Mouse (Mus musculus) embryonic facial prominence, embryonic 13.5 days (tissue): Measurements from ENCODE around the gene Kcnh3. TPM values are rescaled to one million over a fixed set of nuclear protein-coding genes. Genes with fewer than 3 reads are reported as not detected.
A peak's percentile ranks its signal among the peaks of the same experiment; 100 is the strongest.

Source experiments
- ATAC-seq: fragments of 200-750 bp; cut with Nextera tagmentation; 2 replicates; pipeline ENCODE4 v1.8.0; 2017; ENCODE audit warnings: low read depth; ENCODE audit not compliant: insufficient number of reproducible peaks, insufficient read depth, low FRiP score, low TSS enrichment
- H3K27ac ChIP-seq: fragments of 300-500 bp; sonication (generic); 2 replicates; pipeline ENCODE4 v1.5.1; 2015; ENCODE audit warnings: moderate library complexity, mild to moderate bottlenecking, inconsistent platforms
- H3K27me3 ChIP-seq: fragments of 300-500 bp; sonication (generic); 2 replicates; pipeline ENCODE4 v1.6.1; 2015; ENCODE audit warnings: mild to moderate bottlenecking, inconsistent platforms
- H3K36me3 ChIP-seq: fragments of 300-500 bp; sonication (generic); 2 replicates; pipeline ENCODE4 v1.6.1; 2015; ENCODE audit warnings: mild to moderate bottlenecking, inconsistent platforms
- H3K4me1 ChIP-seq: fragments of 300-500 bp; sonication (generic); 2 replicates; pipeline ENCODE4 v1.6.1; 2015; ENCODE audit warnings: inconsistent platforms
- H3K4me2 ChIP-seq: fragments of 300-500 bp; sonication (generic); 2 replicates; pipeline ENCODE4 v1.6.1; 2015; ENCODE audit warnings: moderate library complexity, mild to moderate bottlenecking, inconsistent platforms
- H3K4me3 ChIP-seq: fragments of 300-500 bp; sonication (generic); 2 replicates; pipeline ENCODE4 v1.5.1; 2015; ENCODE audit warnings: mild to moderate bottlenecking, inconsistent platforms
- H3K9ac ChIP-seq: fragments of 300-500 bp; sonication (generic); 2 replicates; pipeline ENCODE4 v1.6.1; 2015; ENCODE audit warnings: mild to moderate bottlenecking, inconsistent platforms
- H3K9me3 ChIP-seq: fragments of 300-500 bp; sonication (generic); 2 replicates; pipeline ENCODE4 v1.6.1; 2016; ENCODE audit warnings: inconsistent platforms
- WGBS: fragments of 180-500 bp; shearing (Covaris S2); methylation state at CpG from one replicate; pipeline ENCODE4 v1.1.7; 2015; ENCODE audit warnings: mixed read lengths; 5-methylcytosine and 5-hydroxymethylcytosine counted together
- polyA plus RNA-seq: library from polyadenylated mRNA; unstranded; fragments of >200 nt; fragmentation: Nextera tagmentation; extraction: Ambion mirVana; gene quantifications from 2 replicates; pipeline ENCODE4 v1.2.1, GENCODE M21; 2015

Gene Kcnh3
- polyA plus RNA-seq, 1 experiment from 2014 or later, result 2.0 TPM

- ATAC-seq, result 0 out of 2 replicates have a peak, but pooled peaks have one; percentile 12
- H3K9me3 ChIP-seq, result no peaks in the 10 kb centered on the region
- peaks cover 53% of the 10 kb centered on the region for H3K4me1 ChIP-seq
- H3K4me2 ChIP-seq, result peak overlapping the region; percentile 20; the same call in 1 of the 2 replicates
- no peak overlapping the region for H3K9ac ChIP-seq
- no peak overlapping the region for H3K27ac ChIP-seq
- peaks cover 68% of the 10 kb centered on the region for H3K27me3 ChIP-seq
- H3K36me3 ChIP-seq, result no peaks in the 10 kb centered on the region
- no peak overlapping the region for H3K4me3 ChIP-seq
- 6% methylated on average over 8 of the region's 8 CpGs for WGBS
Measured at GRCm38 (mm10) chr15:99221315-99221952, 3.2 kb upstream of the Kcnh3 start.

GRCm38 (mm10) chr15:99222794-99223584 lies 1.7 kb upstream of the Kcnh3 start:
- Histone ChIP-seq H3K4me1 (peaks cover 56% of the 10 kb centered on the region), H3K36me3 (no peaks in the 10 kb centered on the region), H3K4me3 (peak overlapping the region; percentile 53), H3K27ac (no peak overlapping the region), H3K4me2 (peak overlapping the region; percentile 87), H3K9ac (peak overlapping the region; percentile 65), H3K9me3 (no peaks in the 10 kb centered on the region), H3K27me3 (peaks cover 84% of the 10 kb centered on the region)
- WGBS, result 4% methylated on average over 18 of the region's 18 CpGs
- no peak for ATAC-seq

- peaks cover 56% of the 10 kb centered on the region for H3K4me1 ChIP-seq
- 1% methylated on average over 46 of the region's 46 CpGs for WGBS
- ATAC-seq, result no peak
Measured at GRCm38 (mm10) chr15:99223585-99224207, 965 bp upstream of the Kcnh3 start.

DNA sequence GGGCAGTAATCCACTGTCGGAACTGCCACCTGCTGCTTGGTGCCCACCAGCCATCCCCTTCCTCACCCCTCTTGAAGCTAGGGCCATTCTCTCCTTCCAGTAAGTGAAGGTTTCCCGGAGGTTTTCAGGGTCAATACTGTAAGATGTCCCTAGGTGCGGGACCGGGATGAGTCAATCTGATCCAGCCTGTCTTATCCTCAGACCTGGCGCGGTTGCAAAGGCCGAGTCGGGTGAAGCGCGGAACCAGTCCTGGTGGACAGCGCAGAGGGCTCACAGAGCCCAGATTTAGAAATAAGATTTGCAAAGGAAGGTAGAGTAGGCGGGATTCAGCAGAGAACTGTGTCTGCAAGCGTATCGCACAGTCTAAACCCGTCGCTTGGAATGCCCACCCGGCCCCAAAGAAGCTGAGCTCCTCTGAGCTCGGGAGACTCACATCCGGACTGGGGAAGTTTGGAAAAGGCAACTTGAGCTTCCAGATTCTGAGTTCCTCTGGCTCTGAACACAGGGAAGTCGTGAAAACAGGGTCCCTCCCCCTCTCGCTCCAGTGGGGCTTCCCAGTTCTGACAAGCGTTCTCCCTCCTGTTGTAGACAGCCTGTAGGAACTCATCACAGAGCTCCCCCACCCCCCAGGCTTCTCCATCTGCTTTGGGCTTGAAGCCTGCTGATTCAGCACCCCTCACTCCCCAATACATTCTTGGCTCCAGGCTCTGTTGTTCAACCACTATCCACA lies 585 bp downstream of the Kcnh3 start:
- no peaks in the 10 kb centered on the region for H3K9me3 ChIP-seq
- H3K4me2 ChIP-seq, result peak overlapping the region; percentile 87
- H3K4me3 ChIP-seq, result peak overlapping the region; percentile 53
- H3K36me3 ChIP-seq, result no peaks in the 10 kb centered on the region
- 0 out of 2 replicates have a peak overlapping the region, but pooled peaks have one; percentile 7 for H3K27ac ChIP-seq
- peaks cover 56% of the 10 kb centered on the region for H3K4me1 ChIP-seq
- H3K9ac ChIP-seq, result peak overlapping the region; percentile 65; the same call in 1 of the 2 replicates
- ATAC-seq, result no peak
- WGBS, result under 1% methylated on average over 22 of the region's 22 CpGs
- H3K27me3 ChIP-seq, result peaks cover 98% of the 10 kb centered on the region

More at GRCm38 (mm10) chr15:99223585-99224207, 965 bp upstream of the Kcnh3 start:
- H3K36me3 ChIP-seq, result no peaks in the 10 kb centered on the region
- no peaks in the 10 kb centered on the region for H3K9me3 ChIP-seq
- peak overlapping the region; percentile 65 for H3K9ac ChIP-seq
- H3K4me2 ChIP-seq, result peak overlapping the region; percentile 87
- no peak overlapping the region for H3K27ac ChIP-seq
- H3K27me3 ChIP-seq, result peaks cover 91% of the 10 kb centered on the region
- peak overlapping the region; percentile 53 for H3K4me3 ChIP-seq

- Histone ChIP-seq H3K4me1 (peaks cover 54% of the 10 kb centered on the region), H3K36me3 (no peaks in the 10 kb centered on the region), H3K9me3 (no peaks in the 10 kb centered on the region), H3K9ac (0 out of 2 replicates have a peak overlapping the region, but pooled peaks have one; percentile 65), H3K4me2 (peak overlapping the region; percentile 87), H3K27me3 (peaks cover 97% of the 10 kb centered on the region), H3K27ac (no peak overlapping the region), H3K4me3 (peak overlapping the region; percentile 53)
- WGBS, result 19% methylated on average over 14 of the region's 14 CpGs
- no peak for ATAC-seq
Measured at GRCm38 (mm10) chr15:99226090-99226489, 1.4 kb downstream of the Kcnh3 start.

DNA sequence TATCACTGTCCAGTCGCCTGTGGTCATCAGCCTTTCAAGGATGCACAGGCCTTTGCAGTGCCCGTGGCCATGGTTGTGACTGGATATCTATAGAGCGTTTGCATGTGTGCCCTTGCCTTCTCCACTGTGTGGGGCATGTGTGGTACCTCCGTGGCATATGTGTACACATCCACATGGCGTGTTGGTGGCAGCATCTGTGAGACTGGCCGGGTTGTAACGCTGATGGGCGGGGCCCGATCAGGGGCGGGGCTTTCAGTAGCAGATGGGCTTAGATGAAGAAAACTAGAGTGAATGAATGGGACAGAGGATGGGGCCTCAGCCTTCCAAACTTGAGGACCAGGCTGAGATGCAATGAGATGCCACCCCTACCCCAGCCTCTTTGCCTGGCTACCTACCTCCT lies 7.3 kb downstream of the Kcnh3 start:
- Histone ChIP-seq H3K36me3 (no peaks in the 10 kb centered on the region), H3K4me2 (no peak overlapping the region), H3K4me3 (no peak overlapping the region), H3K4me1 (no peaks in the 10 kb centered on the region), H3K9ac (no peak overlapping the region), H3K27ac (no peak overlapping the region), H3K9me3 (no peaks in the 10 kb centered on the region), H3K27me3 (peaks cover 62% of the 10 kb centered on the region)
- WGBS, result 61% methylated on average over 10 of the region's 10 CpGs
- no peak for ATAC-seq

- Histone ChIP-seq H3K4me2 (no peak overlapping the region), H3K36me3 (no peaks in the 10 kb centered on the region), H3K4me3 (no peak overlapping the region), H3K9me3 (no peaks in the 10 kb centered on the region), H3K27me3 (peaks cover 45% of the 10 kb centered on the region), H3K27ac (no peak overlapping the region), H3K4me1 (peaks cover 7% of the 10 kb centered on the region; the same call in 1 of the 2 replicates), H3K9ac (no peak overlapping the region)
- WGBS, result 53% methylated on average over 17 of the region's 17 CpGs
- no peak for ATAC-seq
Measured at GRCm38 (mm10) chr15:99233719-99234118, 9.1 kb downstream of the Kcnh3 start.

DNA sequence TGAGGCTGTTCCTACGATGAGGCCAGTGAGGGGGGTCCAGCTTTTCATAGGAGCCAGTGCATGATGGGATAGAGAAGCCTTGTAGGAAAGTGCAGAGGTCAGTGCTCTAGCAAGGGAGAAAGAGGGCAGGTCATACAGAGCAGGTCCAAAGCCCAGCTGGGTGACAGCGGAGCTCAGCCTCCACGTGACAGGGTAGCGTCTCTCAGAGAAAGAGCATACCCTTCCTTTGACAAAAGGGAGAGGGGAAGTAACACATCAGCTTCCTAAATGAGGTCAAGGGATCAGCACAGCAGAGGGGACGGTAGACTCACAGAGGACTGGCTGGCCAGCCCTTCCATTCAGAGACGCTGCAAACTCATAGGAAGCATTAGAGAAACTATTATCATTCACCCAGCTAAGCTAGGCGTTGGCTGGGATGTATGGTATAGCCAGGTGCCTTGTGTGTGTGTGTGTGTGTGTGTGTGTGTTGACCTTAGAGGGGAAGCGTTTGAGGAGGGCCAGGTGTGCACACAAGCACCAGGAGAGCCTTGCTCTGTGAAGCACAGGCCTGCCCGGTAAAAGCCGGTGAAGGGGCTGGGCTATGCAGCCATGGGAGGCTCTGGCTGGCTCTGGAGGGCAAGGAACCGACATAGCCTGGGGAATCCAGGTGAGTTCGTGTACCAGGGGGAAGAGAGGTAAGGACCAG lies 9.8 kb downstream of the Kcnh3 start:
- peaks cover 37% of the 10 kb centered on the region for H3K27me3 ChIP-seq
- 62% methylated on average over 12 of the region's 12 CpGs for WGBS

DNA sequence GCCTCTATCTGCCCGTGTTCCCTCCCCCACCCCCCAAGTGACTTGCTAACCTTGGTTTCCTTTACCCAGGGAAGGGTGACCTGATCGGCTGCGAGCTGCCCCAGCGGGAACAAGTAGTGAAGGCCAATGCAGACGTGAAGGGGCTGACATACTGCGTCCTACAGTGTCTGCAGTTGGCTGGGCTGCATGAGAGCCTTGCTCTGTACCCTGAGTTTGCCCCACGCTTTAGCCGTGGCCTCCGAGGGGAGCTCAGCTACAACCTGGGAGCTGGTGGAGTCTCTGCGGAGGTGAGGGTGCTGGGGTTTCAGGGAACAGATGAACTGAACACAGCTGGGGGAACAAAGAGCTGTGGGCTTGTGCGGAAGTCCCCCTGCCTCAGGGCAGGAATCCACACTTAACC lies 13.3 kb downstream of the Kcnh3 start:
- WGBS, result 35% methylated on average over 11 of the region's 11 CpGs
- Histone ChIP-seq H3K4me1 (peaks cover 7% of the 10 kb centered on the region; the same call in 1 of the 2 replicates), H3K36me3 (peaks cover 21% of the 10 kb centered on the region), H3K27me3 (peaks cover 10% of the 10 kb centered on the region), H3K4me2 (peak overlapping the region; percentile 24), H3K9ac (peak overlapping the region; percentile 44; the same call in 1 of the 2 replicates), H3K4me3 (no peak overlapping the region), H3K9me3 (no peaks in the 10 kb centered on the region), H3K27ac (0 out of 2 replicates have a peak overlapping the region, but pooled peaks have one; percentile 22)
- no peak for ATAC-seq

More for the DNA sequence above, 9.8 kb downstream of the Kcnh3 start:
- no peak for ATAC-seq
- no peak overlapping the region for H3K4me3 ChIP-seq
- H3K4me2 ChIP-seq, result no peak overlapping the region
- peaks cover 7% of the 10 kb centered on the region; the same call in 1 of the 2 replicates for H3K4me1 ChIP-seq
- no peaks in the 10 kb centered on the region for H3K9me3 ChIP-seq
- no peaks in the 10 kb centered on the region for H3K36me3 ChIP-seq
- H3K9ac ChIP-seq, result no peak overlapping the region
- H3K27ac ChIP-seq, result no peak overlapping the region

DNA sequence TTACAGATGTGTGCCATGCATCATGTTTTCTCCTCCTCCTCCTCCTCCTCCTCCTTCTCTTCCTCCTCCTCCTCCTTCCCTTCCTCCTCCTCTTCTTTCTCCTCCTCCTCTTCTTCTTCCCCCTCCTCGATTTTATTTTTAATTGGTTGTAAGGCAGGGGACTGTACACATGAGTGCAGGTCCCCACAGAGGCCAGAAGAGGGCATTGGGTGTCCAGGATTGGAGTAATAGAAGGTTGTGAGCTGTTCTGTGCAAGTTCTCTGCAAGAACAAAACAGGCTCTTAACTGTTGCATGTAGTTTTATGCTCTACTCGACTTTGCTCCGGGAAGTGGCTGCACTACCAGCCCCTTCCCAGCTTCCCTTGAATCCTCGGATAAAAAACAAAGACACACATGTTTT lies 15.5 kb downstream of the Kcnh3 start:
- no peak overlapping the region for H3K4me3 ChIP-seq
- peaks cover 7% of the 10 kb centered on the region; the same call in 1 of the 2 replicates for H3K4me1 ChIP-seq
- WGBS, result 46% methylated on average over 4 of the region's 4 CpGs

More for the DNA sequence above, 15.5 kb downstream of the Kcnh3 start:
- Histone ChIP-seq H3K36me3 (peaks cover 42% of the 10 kb centered on the region), H3K9ac (no peak overlapping the region), H3K27me3 (no peaks in the 10 kb centered on the region), H3K9me3 (no peaks in the 10 kb centered on the region), H3K4me2 (no peak overlapping the region), H3K27ac (no peak overlapping the region)
- no peak for ATAC-seq
